Mouse (Mus musculus) spleen, postnatal 36 days (tissue): ENCODE results near the gene Cdk9.
A peak's percentile ranks its signal among the peaks of the same experiment; 100 is the strongest.

Experiments
- DNase-seq, 2 experiments: peaks; one replicate each; pipeline ENCODE4 v3.0.0; 2022; ENCODE audit warnings: low spot score in 2 of 2, mixed read lengths in 1 of 2

The Cdk9 gene

GRCm38 (mm10) chr2:32708643-32709042 is 4.2 kb downstream of the Cdk9 start:
- peak; percentile 57 to 61 for DNase-seq

- DNase-seq, result no peak
Observed at GRCm38 (mm10) chr2:32706971-32707370, 5.9 kb downstream of the Cdk9 start.

GRCm38 (mm10) chr2:32705018-32705417 is 7.9 kb downstream of the Cdk9 start:
- DNase-seq, result no peak

GRCm38 (mm10) chr2:32704021-32704421 is 8.9 kb downstream of the Cdk9 start, which contains the start of gene Fpgs:
Gene Fpgs, minus strand, starts transcription at chr2:32704145.
- no peak for DNase-seq

- DNase-seq, result no peak
Observed at GRCm38 (mm10) chr2:32703046-32703445, 9.8 kb downstream of the Cdk9 start.

GRCm38 (mm10) chr2:32700966-32701743 is 11.7 kb downstream of the Cdk9 start:
- DNase-seq, result no peak

GRCm38 (mm10) chr2:32699680-32700079 is 13.2 kb downstream of the Cdk9 start:
- DNase-seq, result no peak

GRCm38 (mm10) chr2:32694691-32695090 is 18.2 kb downstream of the Cdk9 start:
- no peak for DNase-seq

GRCm38 (mm10) chr2:32693823-32694411 is 19.0 kb downstream of the Cdk9 start:
- peak; percentile 93 to 95 for DNase-seq

- no peak for DNase-seq
Observed at GRCm38 (mm10) chr2:32693282-32693681, 19.6 kb downstream of the Cdk9 start.

- DNase-seq, result no peak
Observed at GRCm38 (mm10) chr2:32692496-32692895, 20.4 kb downstream of the Cdk9 start.

GRCm38 (mm10) chr2:32691041-32691440 is 21.8 kb downstream of the Cdk9 start:
- DNase-seq, result no peak

GRCm38 (mm10) chr2:32689420-32689819 is 23.5 kb downstream of the Cdk9 start:
- DNase-seq, result peak; percentile 83 to 86

- DNase-seq, result no peak
Observed at GRCm38 (mm10) chr2:32687562-32687961, 25.3 kb downstream of the Cdk9 start.

GRCm38 (mm10) chr2:32686640-32687039 is 26.2 kb downstream of the Cdk9 start:
- DNase-seq, result no peak

GRCm38 (mm10) chr2:32685807-32686206 is 27.1 kb downstream of the Cdk9 start:
- no peak for DNase-seq

GRCm38 (mm10) chr2:32684681-32685428 is 28.0 kb downstream of the Cdk9 start:
- no peak for DNase-seq

GRCm38 (mm10) chr2:32683701-32684100 is 29.2 kb downstream of the Cdk9 start:
- DNase-seq, result no peak

- no peak for DNase-seq
Observed at GRCm38 (mm10) chr2:32682721-32683417, 30.0 kb downstream of the Cdk9 start.

- DNase-seq, result no peak
Observed at GRCm38 (mm10) chr2:32681754-32682153, 31.1 kb downstream of the Cdk9 start.

- DNase-seq, result no peak
Observed at GRCm38 (mm10) chr2:32680961-32681650, 31.8 kb downstream of the Cdk9 start.
